Mouse (Mus musculus) liver, embryonic 11.5 days (tissue): ENCODE measurements around the gene Kiss1r. TPM values are rescaled to one million over a fixed set of nuclear protein-coding genes. Genes with fewer than 3 reads are reported as not detected.

Source experiments
- ATAC-seq: fragments of 200-750 bp; cut with Nextera tagmentation; replicated peaks from 2 replicates; pipeline ENCODE4 v1.8.0; 2017; ENCODE audit warnings: moderate number of reproducible peaks, mild to moderate bottlenecking, moderate TSS enrichment, moderate library complexity; ENCODE audit not compliant: low FRiP score
- DNase-seq: peaks from one replicate; pipeline ENCODE4 v3.0.0-alpha.2; 2017; ENCODE audit warnings: low spot score
- H3K27ac ChIP-seq: fragments of 300-500 bp; sonication (generic); 2 replicates; pipeline ENCODE4 v1.5.1; 2014; ENCODE audit warnings: mild to moderate bottlenecking, low read depth, low read length, control low read depth
- H3K27me3 ChIP-seq: fragments of 300-500 bp; sonication (generic); replicated peaks from 2 replicates; pipeline ENCODE4 v1.6.1; 2014; ENCODE audit warnings: low read length, mixed read lengths; ENCODE audit not compliant: control insufficient read depth, insufficient read depth
- H3K36me3 ChIP-seq: fragments of 300-500 bp; sonication (generic); 2 replicates; pipeline ENCODE4 v1.6.1; 2014; ENCODE audit warnings: mild to moderate bottlenecking, low read length, moderate library complexity, mixed read lengths; ENCODE audit not compliant: control insufficient read depth, insufficient read depth
- H3K4me1 ChIP-seq: fragments of 300-500 bp; sonication (generic); replicated peaks from 2 replicates; pipeline ENCODE4 v1.6.1; 2014; ENCODE audit warnings: low read length, mixed read lengths; ENCODE audit not compliant: control insufficient read depth, insufficient read depth
- H3K4me2 ChIP-seq: fragments of 300-500 bp; sonication (generic); 2 replicates; pipeline ENCODE4 v1.6.1; 2014; ENCODE audit warnings: mild to moderate bottlenecking, control low read depth, moderate library complexity
- H3K4me3 ChIP-seq: fragments of 300-500 bp; sonication (generic); 2 replicates; pipeline ENCODE4 v1.5.1; 2014; ENCODE audit warnings: low read depth, low read length, control low read depth
- H3K9ac ChIP-seq: fragments of 300-500 bp; sonication (generic); 2 replicates; pipeline ENCODE4 v1.6.1; 2014; ENCODE audit warnings: low read depth, low read length, control low read depth
- H3K9me3 ChIP-seq: fragments of 300-500 bp; sonication (generic); 2 replicates; pipeline ENCODE4 v1.6.1; 2016; ENCODE audit warnings: low read length, inconsistent platforms, mixed read lengths; ENCODE audit not compliant: control insufficient read depth
- WGBS: fragments of 180-500 bp; shearing (Covaris S2); extraction: QIAGEN DNeasy Blood & Tissue Kit; methylation state at CpG from one replicate; pipeline ENCODE4 v1.1.7; 2014; 5-methylcytosine and 5-hydroxymethylcytosine counted together
- polyA plus RNA-seq: library from polyadenylated mRNA; unstranded; fragments of >200 nt; fragmentation: Nextera tagmentation; extraction: Ambion mirVana; gene quantifications from 2 replicates; pipeline ENCODE4 v1.2.1, GENCODE M21; 2014

Gene Kiss1r
- polyA plus RNA-seq, 1 experiment from 2014 or later, result 0.66 TPM

DNA sequence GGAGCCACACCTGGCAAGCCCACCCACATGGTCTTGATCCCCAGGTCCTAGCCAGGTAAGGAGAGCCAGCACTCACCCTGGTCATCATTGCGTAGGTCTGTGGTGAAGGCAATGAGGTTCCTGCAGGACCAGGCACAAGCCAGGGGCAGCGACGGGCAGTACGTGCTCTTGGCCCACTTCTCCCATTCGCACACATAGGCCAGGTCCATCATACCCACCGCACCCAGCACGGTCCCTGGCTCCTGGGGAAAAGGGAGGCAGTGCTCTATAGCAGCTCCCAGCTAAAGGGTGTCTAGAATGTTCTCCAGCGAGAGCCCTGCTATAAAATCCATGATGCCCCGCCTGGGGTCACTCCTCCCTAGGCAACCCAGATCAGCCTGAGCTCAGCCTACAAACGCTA, 9.4 kb upstream of the Kiss1r start:
- no peaks in the 10 kb centered on the region for H3K9me3 ChIP-seq
- peaks cover 28% of the 10 kb centered on the region for H3K36me3 ChIP-seq
- H3K4me1 ChIP-seq, result peaks cover 8% of the 10 kb centered on the region
- 0 out of 2 replicates have a peak overlapping the region, but pooled peaks have one; percentile 22 for H3K9ac ChIP-seq
- no peaks in the 10 kb centered on the region for H3K27me3 ChIP-seq
- H3K27ac ChIP-seq, result no peak overlapping the region
- H3K4me3 ChIP-seq, result no peak overlapping the region
- H3K4me2 ChIP-seq, result peak overlapping the region; percentile 68; the same call in 1 of the 2 replicates
- DNase-seq, result no peak
- ATAC-seq, result no peak
- 88% methylated on average over 10 of the region's 10 CpGs for WGBS

DNA sequence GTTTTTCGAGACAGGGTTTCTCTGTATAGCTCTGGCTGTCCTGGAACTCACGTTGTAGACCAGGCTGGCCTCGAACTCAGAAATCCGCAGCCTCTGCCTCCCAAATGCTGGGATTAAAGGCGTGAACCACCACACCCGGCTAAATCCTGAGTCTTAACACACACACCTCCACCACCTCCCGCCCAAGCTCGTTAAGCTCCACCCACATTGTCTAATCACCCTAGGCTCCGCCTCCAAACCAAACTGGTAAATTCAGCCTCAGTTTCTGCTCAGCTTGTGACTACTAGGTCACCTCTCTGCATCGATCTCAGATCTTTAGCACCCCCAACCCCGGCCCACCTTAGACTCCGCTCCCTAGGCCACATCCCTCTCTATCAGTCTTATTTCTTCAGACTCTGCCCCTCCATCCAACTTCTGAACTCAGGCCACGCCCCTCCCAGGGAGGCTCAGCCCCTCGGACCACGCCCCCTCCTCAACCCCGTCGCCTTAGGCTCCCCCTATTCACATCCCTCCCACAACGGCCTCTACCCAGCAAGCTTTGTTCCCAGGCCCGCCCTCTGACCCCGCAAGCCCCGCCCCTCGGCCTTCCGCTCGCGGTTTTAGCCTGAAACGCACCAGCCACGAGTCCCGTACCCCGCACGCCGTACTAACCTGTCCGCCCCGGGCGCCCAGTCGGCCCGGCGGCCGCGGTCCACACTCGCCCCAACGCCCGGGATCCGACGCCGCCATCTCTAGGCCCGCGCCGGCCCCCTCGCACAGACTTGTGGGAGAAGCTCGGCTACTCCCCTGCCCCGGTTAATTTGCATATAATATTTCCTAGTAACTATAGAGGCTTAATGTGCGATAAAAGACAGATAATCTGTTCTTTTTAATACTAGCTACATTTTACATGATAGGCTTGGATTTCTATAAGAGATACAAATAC, 8.3 kb upstream of the Kiss1r start, which contains the start of gene Med16:
TSS of gene Med16 (minus strand) at position 757 of the 925 bp plus-strand sequence.
- Histone ChIP-seq H3K4me1 (peaks cover 9% of the 10 kb centered on the region), H3K9ac (peak within 1 kb of the TSS; percentile 91), H3K27me3 (no peaks in the 10 kb centered on the region), H3K9me3 (no peaks in the 10 kb centered on the region), H3K36me3 (peaks cover 24% of the 10 kb centered on the region), H3K4me3 (peak within 1 kb of the TSS; percentile 73), H3K27ac (peak within 1 kb of the TSS; percentile 97), H3K4me2 (peak within 1 kb of the TSS; percentile 68)
- 2% methylated on average over 52 of the region's 52 CpGs for WGBS
- DNase-seq (peak; percentile 97), ATAC-seq (peak; percentile 94)

DNA sequence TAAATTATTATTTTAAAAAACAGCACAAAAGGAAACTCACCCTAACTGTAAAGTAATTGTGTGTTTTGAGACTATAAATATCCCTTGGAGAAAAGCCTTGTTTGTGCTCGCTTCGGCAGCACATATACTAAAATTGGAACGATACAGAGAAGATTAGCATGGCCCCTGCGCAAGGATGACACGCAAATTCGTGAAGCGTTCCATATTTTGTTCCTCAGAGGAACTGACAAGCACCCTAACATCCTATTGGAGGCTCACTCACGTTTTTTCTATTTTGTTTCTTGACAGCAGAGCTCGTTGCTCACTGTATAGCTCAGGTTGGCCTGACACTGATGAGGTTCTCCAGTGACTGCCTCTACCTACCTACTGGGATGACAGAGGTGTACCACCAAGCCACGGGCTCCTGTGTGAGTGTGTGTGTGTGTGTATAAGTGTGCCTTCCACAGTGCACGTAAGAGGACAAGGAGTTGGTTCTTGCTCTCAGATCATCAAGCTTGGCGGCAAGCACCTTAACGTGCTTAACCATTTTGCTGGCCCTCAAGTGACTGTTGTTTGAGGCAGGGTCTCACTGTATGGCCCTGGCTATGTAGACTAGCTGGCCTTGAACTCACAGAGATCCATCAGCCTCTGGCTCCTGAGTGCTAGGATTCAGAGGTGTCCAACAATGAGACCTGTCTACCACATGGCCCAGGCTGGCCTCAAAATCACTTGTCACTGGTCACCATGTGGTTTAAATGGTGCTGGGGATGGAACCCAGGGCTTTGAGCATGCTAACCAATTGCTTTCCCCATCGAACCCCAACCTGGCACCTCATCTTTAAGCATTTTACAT, 7.5 kb upstream of the Kiss1r start:
- Histone ChIP-seq H3K4me2 (peak overlapping the region; percentile 33), H3K4me3 (peak overlapping the region; percentile 73; the same call in 1 of the 2 replicates), H3K4me1 (peaks cover 17% of the 10 kb centered on the region), H3K9me3 (no peaks in the 10 kb centered on the region), H3K36me3 (peaks cover 24% of the 10 kb centered on the region), H3K27me3 (no peaks in the 10 kb centered on the region), H3K27ac (peak overlapping the region; percentile 56), H3K9ac (peak overlapping the region; percentile 4; the same call in 1 of the 2 replicates)
- peak; percentile 62 for ATAC-seq
- peak; percentile 68 for DNase-seq
- WGBS, result 25% methylated on average over 14 of the region's 14 CpGs

DNA sequence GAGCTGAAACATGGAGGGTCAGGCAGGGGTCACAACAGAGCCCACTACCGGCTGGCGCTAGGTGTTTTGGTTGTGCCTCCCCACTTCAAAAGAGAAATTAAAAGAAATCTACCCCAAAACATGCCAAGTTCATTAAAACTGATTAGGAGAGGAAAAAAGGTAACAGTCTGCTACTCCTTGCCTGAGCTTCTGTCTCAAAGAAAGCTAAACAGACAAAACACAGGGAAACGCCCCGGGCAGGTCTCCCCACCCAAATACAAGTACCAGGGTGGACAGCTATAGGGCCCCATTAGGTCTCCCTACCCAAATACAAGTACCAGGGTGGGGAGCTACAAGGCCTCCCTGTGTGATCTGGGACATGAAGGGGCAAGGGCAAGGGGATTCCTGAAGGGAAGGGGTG, 6.2 kb upstream of the Kiss1r start, which contains the start of gene Gm26602:
TSS of gene Gm26602 (plus strand) at position 301 of the 400 bp plus-strand sequence.
- DNase-seq (no peak), ATAC-seq (no peak)
- Histone ChIP-seq H3K27ac (peak within 1 kb of the TSS; percentile 56), H3K4me3 (no peak within 1 kb of the TSS), H3K36me3 (peaks cover 14% of the 10 kb centered on the region), H3K27me3 (no peaks in the 10 kb centered on the region), H3K9ac (no peak within 1 kb of the TSS), H3K4me2 (no peak within 1 kb of the TSS), H3K4me1 (peaks cover 30% of the 10 kb centered on the region), H3K9me3 (no peaks in the 10 kb centered on the region)
- 95% methylated on average over 4 of the region's 4 CpGs for WGBS

DNA sequence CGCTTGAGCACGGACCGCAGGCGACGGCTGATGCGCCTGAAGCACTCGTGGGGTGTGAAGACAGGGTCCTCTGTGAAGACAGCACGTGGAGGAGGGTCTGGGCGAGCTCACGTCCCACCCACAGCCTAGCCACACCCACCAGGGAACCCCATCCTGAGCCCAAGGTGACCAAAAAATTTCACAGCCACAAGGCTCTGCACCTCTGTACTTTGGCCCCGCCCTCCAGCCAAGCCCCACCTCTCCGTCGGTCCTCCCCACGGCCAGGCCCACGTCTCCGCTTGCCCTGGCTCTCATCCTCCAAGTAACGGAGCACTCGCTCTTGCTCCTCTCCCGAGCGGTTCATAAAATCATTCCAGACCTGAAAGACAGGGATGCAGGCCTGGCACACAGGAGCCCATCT, 4.4 kb upstream of the Kiss1r start:
- Histone ChIP-seq H3K27me3 (peaks cover 1% of the 10 kb centered on the region), H3K4me1 (peaks cover 43% of the 10 kb centered on the region)

DNA sequence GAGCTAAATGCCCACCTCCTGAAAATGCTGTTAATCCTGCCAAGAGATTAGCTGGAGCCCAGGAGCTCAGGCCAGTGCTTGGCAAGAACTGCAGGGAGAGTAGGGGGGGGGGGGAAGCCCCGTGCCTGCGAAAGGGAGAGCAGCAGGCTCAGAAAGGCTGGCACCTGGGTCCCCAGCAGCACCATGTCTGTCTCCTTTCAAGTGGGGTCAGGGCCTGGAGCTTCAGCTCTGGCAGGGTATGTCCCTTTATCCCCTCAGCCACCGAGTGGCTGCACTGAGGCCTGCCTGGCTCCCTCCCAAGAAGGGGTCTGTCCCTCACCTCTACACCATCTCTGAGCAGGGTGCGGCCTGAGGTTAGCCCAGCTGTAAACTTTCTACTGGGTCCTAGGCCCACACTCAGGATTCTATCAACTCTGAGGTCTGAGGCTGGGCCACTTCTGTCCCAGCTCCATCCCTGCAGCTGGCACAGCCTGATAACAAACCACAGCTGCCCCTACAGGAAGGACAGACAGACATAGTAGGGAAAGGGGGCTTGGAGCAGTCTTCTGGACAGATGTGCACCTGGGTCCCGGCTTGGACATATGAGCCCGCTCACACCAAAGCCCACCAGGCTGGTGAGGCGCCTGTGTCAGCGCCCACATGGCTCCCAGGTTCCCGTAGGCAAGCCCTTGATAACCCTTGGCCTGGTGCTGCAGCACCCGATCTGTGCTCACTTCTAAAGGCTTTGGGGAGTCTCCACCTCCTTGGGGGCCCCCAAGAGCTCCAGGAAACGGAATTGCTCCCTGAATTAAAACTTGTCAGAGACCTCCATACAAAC, 2.4 kb upstream of the Kiss1r start:
- peaks cover 20% of the 10 kb centered on the region for H3K27me3 ChIP-seq
- no peaks in the 10 kb centered on the region for H3K9me3 ChIP-seq
- peak; percentile 77 for ATAC-seq
- WGBS, result 29% methylated on average over 9 of the region's 11 CpGs
- H3K4me3 ChIP-seq, result peak overlapping the region; percentile 82
- peak overlapping the region; percentile 97 for H3K4me2 ChIP-seq
- H3K4me1 ChIP-seq, result peaks cover 53% of the 10 kb centered on the region
- H3K27ac ChIP-seq, result peak overlapping the region; percentile 72
- peak overlapping the region; percentile 15 for H3K9ac ChIP-seq
- H3K36me3 ChIP-seq, result peaks cover 3% of the 10 kb centered on the region; the same call in 1 of the 2 replicates
- DNase-seq, result no peak

More for the DNA sequence above, 4.4 kb upstream of the Kiss1r start:
- Histone ChIP-seq H3K9ac (no peak overlapping the region), H3K27ac (no peak overlapping the region), H3K4me3 (no peak overlapping the region), H3K36me3 (peaks cover 3% of the 10 kb centered on the region; the same call in 1 of the 2 replicates), H3K9me3 (no peaks in the 10 kb centered on the region), H3K4me2 (no peak overlapping the region)
- WGBS, result 67% methylated on average over 20 of the region's 20 CpGs
- no peak for ATAC-seq
- DNase-seq, result no peak

DNA sequence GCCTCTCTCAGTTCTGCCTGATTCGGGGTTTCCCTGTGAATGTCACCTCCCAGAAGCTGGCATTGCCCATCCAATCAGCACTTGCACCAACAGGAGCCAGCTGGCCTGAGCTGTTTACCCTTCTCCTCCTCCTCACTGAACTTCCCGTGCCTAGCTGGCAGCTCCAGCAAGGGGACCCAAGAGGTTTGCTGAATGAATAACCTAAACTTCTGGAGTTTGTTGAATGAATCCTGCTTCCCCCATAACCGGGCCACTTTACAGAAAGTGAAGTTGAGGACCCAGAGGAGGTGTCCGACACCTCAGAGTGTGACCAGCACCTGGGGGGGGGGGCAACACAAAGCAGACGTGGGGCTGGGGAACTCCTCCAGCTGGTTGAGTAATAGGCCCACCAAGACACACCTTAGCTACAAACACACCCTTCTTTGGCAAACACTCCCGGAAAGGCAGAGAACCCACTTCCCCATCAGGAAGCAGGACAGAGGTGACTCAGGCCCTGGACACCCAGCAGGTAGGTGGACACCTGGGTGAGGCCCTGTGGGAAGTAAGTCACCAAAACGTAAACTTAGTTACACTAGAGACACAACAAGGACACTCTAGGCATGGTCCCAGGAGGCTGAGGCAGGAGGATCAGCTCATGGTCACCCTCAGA, 1.7 kb upstream of the Kiss1r start:
- Histone ChIP-seq H3K9ac (peak overlapping the region; percentile 15), H3K4me1 (peaks cover 56% of the 10 kb centered on the region), H3K4me2 (peak overlapping the region; percentile 97), H3K9me3 (no peaks in the 10 kb centered on the region), H3K4me3 (peak overlapping the region; percentile 82), H3K36me3 (peaks cover 3% of the 10 kb centered on the region; the same call in 1 of the 2 replicates), H3K27me3 (peaks cover 27% of the 10 kb centered on the region), H3K27ac (peak overlapping the region; percentile 72)
- ATAC-seq (no peak), DNase-seq (no peak)
- 51% methylated on average over 7 of the region's 7 CpGs for WGBS
